Mouse (Mus musculus) megakaryocyte, embryonic 14.5 days (primary cell): ENCODE measurements around the gene Topaz1.

Experiments used
- FLI1 ChIP-seq: IDR thresholded peaks from 2 replicates; pipeline ENCODE4 v1.6.1; 2012; ENCODE audit warnings: low read length, inconsistent platforms, mixed read lengths
- GATA1 ChIP-seq: IDR thresholded peaks from 3 replicates; pipeline ENCODE4 v1.6.1; 2012; ENCODE audit warnings: mixed read lengths, low read length, inconsistent platforms, borderline replicate concordance

DNA sequence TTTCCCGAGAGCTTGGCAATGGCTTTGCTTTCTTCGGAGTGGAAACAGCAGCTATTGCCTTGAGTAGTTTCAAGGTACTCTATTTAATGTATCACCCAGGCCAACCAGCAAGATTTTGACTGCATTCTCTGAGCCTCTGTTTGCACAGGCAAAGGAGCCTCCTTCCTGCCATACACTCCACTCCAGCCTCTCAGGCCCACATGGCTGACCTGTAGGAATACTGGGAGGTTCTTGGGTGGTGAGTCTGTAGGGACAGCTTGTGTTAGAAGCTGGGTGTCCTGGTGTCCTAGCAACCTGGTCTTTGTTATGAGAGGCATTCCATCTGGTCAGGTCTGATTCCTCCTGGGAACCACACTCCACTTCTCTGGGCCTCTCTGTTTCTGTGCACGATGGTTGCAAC is 96.6 kb downstream of the Topaz1 start, which contains the start of gene Gm35549:
- no peak for TF ChIP-seq GATA1
- no peak for TF ChIP-seq FLI1
